Mouse (Mus musculus) megakaryocyte progenitor cell, adult 5-6 weeks (primary cell): ENCODE results near the gene Plcxd2. TPM values are rescaled to one million over a fixed set of nuclear protein-coding genes. Genes with fewer than 3 reads are reported as not detected.

ENCODE experiments used
- ATAC-seq: replicated peaks from 2 replicates; pipeline ENCODE4 v1.8.0; 2016; ENCODE audit warnings: mild to moderate bottlenecking, moderate TSS enrichment, inconsistent platforms; ENCODE audit not compliant: poor library complexity
- total RNA-seq, 2 experiments: library from RNA; stranded (forward) in 1 of 2; stranded (reverse) in 1 of 2; fragments of 157-497, 149-512 nt in 1 of 2; fragments of 200-1000 nt in 1 of 2; gene quantifications; 2 replicates each; pipeline versions ENCODE4 v1.2.3 to v1.2.4; 2015 to 2017

Gene Plcxd2
- total RNA-seq, 2 experiments from 2014 or later = 4.0 to 5.9 TPM

GRCm38 (mm10) chr16:45990901-45991676 is 18.9 kb downstream of the Plcxd2 start:
- ATAC-seq = peak; percentile 61; the same call in 1 of the 2 replicates

DNA sequence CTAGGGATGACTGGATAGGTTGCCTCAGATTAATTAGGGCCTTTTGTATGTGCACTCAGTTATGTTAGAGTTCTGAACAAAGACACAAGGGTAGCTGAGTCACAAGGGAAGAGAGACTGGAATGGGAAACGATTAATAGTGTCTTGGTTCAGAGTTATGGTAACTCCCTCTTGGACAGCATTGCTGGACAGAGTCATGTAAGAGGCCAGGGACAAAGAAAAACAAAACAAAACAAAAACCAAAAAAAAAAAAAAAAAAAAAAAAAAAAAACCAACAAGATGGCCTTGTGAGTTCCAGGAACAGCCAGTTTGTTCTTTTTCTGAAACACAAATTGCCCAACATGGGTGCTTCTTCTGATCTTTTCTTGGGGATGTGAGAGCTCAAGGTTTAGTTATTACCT is 23.8 kb downstream of the Plcxd2 start:
- no peak for ATAC-seq

DNA sequence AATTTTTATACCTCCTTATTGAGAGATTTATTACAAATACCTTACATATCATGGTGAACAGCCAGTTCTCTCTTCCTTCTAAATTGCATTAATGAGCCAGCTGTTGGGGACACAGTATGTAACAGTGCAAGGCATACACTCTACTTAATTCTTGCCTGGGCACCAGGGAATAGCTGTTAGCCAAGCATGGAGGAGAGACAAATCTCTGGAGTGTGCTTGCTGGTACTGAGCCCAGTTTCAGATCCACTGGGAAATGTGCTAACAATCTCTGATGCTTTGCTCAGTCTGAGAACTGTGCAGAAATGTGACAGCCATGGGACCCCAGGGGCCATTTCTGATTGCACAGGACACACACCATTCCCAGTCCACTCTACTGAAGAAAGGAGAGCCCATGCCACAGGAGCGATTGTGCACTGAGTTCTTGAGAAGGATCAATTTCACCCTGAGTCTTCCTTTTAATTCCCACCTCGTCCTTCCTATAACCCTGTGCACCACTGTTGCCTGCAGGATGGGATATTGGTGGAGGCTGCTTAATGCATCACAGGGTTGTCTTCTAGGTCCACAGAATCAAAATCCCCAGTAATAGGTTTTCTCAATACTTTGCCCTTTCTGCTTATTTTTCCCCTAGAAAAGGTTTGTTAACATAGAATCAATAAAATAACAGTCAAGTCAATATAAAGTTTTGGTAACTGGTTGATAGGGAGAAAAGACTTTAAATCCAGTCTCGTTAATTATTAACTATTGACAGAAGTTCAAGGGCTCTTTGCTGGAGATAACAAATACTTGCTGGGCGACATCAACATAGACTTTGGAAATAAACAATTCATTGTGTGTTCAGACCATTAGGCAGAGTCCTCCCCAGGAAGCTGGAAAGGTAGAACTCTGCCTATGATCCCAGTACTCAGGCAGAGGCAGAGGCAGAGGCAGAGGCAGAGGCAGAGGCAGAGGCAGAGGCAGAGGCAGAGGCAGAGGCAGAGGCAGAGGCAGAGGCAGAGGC is 25.1 kb downstream of the Plcxd2 start:
- no peak for ATAC-seq

DNA sequence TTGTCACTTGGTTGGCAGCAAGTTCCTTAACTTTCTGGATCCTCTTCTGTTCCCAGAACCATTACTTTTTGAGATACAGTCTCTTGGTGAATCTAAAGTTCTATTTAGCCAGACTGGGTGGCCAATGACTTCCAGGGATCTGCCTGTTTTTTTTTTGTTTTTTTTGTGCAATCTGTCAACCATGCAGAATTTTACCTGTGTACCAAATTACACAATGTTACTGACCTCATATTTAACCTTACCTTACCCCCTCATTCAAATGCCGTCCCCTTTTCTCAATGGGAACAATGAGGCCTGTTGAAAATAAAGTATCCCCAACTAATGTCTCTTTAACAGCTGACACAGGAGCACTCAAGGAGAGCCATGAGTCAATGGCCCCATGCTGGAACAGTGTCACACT is 33.8 kb downstream of the Plcxd2 start:
- no peak for ATAC-seq

GRCm38 (mm10) chr16:45973959-45974686 is 35.9 kb downstream of the Plcxd2 start:
- ATAC-seq = 0 out of 2 replicates have a peak, but pooled peaks have one; percentile 17

GRCm38 (mm10) chr16:45970187-45970586 is 39.8 kb downstream of the Plcxd2 start:
- no peak for ATAC-seq

DNA sequence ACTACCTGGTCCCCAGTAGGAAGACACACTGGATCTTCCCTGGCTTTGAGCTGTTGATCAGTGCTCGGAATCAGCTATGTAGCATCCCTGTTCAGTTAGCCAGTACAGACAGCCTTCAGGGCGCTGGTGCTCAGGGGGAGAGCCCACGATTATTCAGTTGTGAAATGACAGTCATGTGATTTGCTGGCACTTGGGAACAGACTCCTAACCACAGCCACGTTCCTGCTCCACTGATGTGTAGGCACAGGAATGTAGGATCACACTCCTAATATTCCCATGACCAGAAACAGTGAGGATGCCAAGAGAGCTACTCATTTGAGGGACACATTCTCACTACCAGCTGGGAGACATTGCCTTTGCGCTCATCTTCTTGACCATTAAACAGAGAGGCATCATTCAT is 41.3 kb downstream of the Plcxd2 start:
- no peak for ATAC-seq

DNA sequence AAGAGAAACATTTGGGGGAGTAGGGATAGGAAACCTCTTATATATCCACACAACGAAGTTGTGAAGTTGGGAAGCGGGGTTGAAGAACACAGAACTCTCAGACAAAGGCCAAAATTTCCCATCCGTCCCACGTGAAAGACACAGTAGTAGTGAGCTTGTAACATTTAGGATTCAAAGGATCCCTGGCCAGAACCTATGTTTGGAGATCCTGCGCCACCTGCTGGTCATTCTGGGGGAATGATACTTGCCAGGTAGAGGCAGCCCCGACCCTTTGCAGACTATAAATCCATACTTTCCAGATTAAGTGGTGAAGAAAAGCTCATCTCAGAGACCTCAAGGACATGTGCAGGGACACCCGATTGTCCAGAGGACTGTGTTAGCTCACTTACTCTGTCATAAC is 42.5 kb downstream of the Plcxd2 start:
- ATAC-seq = peak; percentile 93

- ATAC-seq = no peak
Measured at GRCm38 (mm10) chr16:45966604-45967003, 43.4 kb downstream of the Plcxd2 start.

- ATAC-seq = no peak
Measured at GRCm38 (mm10) chr16:45964777-45965176, 45.2 kb downstream of the Plcxd2 start.

DNA sequence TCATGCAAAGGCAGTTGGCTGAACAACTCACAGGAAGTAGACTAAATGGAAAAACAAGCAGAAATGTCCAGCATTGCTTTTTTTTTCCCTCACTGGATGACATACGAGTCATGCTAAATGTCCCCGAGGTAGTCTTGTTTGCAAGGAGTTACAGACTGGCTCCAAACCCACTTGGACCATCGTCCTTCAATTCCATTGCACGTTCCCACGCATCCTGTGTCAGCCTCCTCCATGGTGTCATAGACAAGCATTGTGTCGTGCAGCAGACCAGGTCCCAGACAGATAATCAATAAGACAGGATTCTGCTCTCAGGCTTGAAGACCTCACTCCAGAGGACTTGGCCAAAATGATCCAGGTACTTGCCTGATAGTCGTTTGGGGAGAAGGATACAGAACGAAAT is 46.2 kb downstream of the Plcxd2 start:
- no peak for ATAC-seq

DNA sequence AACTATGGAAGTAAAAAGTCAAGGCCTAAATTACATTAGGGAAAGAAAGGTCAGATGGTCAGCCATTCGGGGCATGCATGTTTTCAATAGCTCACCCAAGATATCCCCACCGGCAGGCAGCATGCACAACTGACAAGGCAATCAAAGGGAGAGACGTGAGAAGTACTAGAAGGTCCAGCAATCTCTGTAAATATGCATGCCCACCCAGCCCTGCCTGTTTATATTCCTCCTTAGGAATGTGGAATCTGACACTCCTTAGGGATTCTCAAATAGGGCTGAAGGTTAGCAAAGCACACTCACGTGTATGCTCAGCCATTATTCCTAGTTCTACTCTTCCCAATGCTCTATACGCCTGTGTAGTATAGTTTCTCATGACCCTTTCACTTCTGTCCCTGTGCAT is 46.9 kb downstream of the Plcxd2 start:
- ATAC-seq = no peak

GRCm38 (mm10) chr16:45960978-45961377 is 49.0 kb downstream of the Plcxd2 start:
- ATAC-seq = no peak

DNA sequence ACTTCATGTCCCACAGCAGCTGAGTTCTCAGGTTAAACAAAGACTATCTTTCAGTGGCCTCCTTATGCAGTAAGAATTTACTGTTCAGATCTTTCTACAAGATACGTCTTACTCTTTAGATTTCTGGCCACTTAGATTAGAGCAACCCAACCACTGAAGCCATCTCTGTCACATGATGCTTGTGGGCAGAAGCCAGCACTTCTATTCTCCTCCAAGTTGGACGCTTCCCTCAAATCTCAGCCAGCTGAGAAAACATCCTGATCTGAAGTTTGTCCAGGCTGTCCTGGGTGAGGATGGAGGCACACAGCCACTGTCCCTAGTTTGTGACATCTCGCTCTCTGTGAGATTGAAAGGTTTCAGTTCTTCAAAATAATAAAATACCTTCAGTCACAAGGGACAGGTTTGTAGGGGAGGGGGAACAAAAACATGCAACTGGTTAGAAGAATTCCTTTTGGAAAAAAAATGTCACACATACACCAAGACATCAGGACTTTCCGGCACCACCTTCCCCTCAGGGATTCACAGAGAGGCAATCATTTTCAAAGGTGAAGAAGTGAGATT is 53.5 kb downstream of the Plcxd2 start:
- ATAC-seq = no peak

- no peak for ATAC-seq
Measured at GRCm38 (mm10) chr16:45953394-45953793, 56.6 kb downstream of the Plcxd2 start, which contains the start of gene Phldb2. Gene Phldb2 (minus strand): TSS chr16:45953598.

- ATAC-seq = peak; percentile 76
Measured at GRCm38 (mm10) chr16:45952501-45952900, 57.5 kb downstream of the Plcxd2 start.

DNA sequence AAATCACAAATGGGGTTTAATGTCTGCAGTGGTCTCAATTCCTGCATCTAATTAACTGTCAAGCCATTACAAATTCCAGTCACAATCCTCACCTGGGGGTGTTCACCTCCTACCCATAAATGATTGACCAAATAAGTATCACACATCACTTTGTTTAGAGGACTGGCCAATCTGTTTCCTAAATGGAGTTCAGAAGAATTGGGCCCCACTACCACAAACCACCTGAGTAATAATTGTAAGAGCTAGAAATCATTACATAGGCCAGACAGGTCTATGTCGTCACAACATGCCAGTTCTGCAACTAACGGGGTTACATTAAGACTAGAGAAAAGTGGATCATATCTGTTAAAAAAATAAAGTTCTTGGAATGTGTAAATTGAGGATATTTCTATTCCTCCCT is 58.0 kb downstream of the Plcxd2 start:
- ATAC-seq = no peak

- ATAC-seq = no peak
Measured at GRCm38 (mm10) chr16:45946335-45946734, 63.7 kb downstream of the Plcxd2 start.

DNA sequence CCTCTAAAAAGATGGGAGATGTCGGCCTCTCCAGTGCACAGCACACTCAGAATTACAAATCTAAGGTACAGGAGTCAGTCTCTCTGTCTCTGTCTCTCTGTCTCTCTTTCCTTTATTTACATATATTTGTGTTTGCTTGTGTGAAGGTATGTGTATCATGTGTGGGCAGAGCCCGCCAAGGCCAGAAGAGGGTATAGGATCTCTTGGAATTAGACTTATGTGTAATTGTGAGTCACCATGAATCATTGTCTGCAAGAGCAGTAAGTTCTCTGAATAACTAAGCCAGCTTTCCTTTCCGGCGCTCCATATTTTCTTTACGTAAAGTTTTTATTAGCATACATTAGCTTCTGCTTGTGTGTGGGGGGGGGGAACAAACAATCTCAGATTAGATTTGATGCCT is 64.4 kb downstream of the Plcxd2 start:
- no peak for ATAC-seq

DNA sequence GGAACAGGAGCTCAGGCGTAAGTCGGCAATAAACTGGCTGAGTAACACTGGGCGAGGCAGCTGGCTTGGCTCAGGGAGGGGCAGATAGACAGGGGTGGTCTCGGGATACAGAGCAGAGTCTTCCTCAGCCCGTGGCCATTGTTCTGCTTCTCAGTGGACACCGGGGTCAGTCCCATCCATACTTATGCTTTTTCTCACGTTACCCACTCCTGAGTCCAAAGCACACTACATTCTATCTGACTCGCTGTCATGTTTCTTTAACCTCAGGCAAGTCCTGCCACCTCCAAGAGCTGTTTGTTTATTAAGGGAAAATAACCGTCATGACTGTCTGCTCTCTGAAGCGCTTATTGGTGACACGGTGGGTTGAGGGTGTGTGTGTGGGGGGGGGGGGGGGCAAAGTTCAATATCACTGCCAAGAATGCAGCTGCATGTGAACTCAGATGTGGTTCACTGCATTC is 64.8 kb downstream of the Plcxd2 start:
- no peak for ATAC-seq
